Mouse (Mus musculus) liver, embryonic 16.5 days (tissue): ENCODE data around the gene Cntrob. TPM values are rescaled to one million over a fixed set of nuclear protein-coding genes. Genes with fewer than 3 reads are reported as not detected.

ENCODE experiments used
- ATAC-seq: fragments of 200-750 bp; cut with Nextera tagmentation; 2 replicates; pipeline ENCODE4 v1.8.0; 2017; ENCODE audit warnings: low read depth, mild to moderate bottlenecking, moderate number of reproducible peaks, moderate library complexity
- H3K27ac ChIP-seq: fragments of 300-500 bp; sonication (generic); 2 replicates; pipeline ENCODE4 v1.5.1; 2014; ENCODE audit warnings: mild to moderate bottlenecking, low read length
- H3K27me3 ChIP-seq: fragments of 300-500 bp; sonication (generic); 2 replicates; pipeline ENCODE4 v1.6.1; 2014; ENCODE audit warnings: low read depth, low read length, mixed read lengths; ENCODE audit not compliant: control insufficient read depth, insufficient read depth
- H3K36me3 ChIP-seq: fragments of 300-500 bp; sonication (generic); 2 replicates; pipeline ENCODE4 v1.6.1; 2014; ENCODE audit warnings: mild to moderate bottlenecking; ENCODE audit not compliant: control insufficient read depth, insufficient read depth
- H3K4me1 ChIP-seq: fragments of 300-500 bp; sonication (generic); 2 replicates; pipeline ENCODE4 v1.6.1; 2014; ENCODE audit warnings: low read depth, low read length, mixed read lengths; ENCODE audit not compliant: control insufficient read depth
- H3K4me2 ChIP-seq: fragments of 300-500 bp; sonication (generic); 2 replicates; pipeline ENCODE4 v1.6.1; 2014; ENCODE audit warnings: low read depth, low read length, mixed read lengths
- H3K4me3 ChIP-seq: fragments of 300-500 bp; sonication (generic); 2 replicates; pipeline ENCODE4 v1.5.1; 2014; ENCODE audit warnings: low read depth, mild to moderate bottlenecking, low read length
- H3K9ac ChIP-seq: fragments of 300-500 bp; sonication (generic); 2 replicates; pipeline ENCODE4 v1.6.1; 2014; ENCODE audit warnings: low read depth, low read length
- H3K9me3 ChIP-seq: fragments of 300-500 bp; sonication (generic); replicated peaks from 2 replicates; pipeline ENCODE4 v1.6.1; 2016; ENCODE audit warnings: low read length; ENCODE audit not compliant: control insufficient read depth
- whole genome bisulfite sequencing: fragments of 180-500 bp; shearing (Covaris S2); extraction: QIAGEN DNeasy Blood & Tissue Kit; methylation state at CpG from one replicate; pipeline ENCODE4 v1.1.7; 2014; ENCODE audit not compliant: insufficient replicate concordance; 5-methylcytosine and 5-hydroxymethylcytosine counted together
- polyA plus RNA-seq: library from polyadenylated mRNA; unstranded; fragments of >200 nt; fragmentation: Nextera tagmentation; extraction: Ambion mirVana; gene quantifications from 2 replicates; pipeline ENCODE4 v1.2.1, GENCODE M21; 2015

Cntrob gene
- polyA plus RNA-seq, 1 experiment from 2014 or later: 6.0 TPM

DNA sequence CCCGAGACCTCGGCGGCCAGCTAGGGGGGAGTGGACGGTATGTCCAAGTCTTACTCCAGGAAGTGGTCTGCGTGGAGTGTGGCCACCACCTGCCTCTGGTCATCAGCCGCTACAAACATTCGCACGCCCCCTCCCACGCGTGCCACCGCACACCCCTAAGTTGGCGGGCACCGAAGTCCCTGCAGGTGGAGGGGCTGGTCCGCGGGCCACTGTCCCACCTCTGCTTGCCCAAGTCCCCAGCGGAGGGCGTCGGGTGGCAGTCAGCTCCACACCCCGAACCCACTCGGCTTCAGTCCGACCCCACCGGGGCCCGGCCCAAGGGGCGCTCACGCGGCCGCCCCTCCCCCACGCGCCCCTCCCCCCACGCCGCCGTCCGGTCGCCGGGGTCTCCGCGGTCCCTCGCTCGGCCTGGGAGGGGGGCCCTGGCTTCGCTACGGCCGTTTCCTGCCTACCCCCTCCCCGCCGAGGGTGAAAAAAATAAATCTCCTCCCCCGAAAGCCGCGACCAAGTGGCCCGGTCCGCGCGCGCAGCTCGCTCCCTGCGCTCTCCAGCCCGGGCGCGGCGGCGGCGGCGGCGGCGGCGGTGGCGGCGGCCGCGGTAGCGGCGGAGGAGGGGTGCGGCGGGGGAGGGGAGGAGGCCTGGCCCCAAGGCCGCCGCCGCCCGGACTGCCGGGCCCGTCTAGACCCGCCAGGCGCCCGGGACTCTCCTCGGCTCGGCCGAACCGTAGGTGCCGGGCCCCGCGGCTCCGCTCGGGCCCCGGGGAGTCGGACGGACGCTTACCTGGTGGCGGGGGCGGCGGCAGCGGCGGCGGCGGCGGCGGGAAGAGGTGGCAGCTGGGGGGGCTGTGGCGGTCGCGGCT is 45.0 kb upstream of the Cntrob start:
- H3K27me3 ChIP-seq: peaks cover 50% of the 10 kb centered on the region
- peak overlapping the region; percentile 89 for H3K4me2 ChIP-seq
- peak overlapping the region; percentile 78 for H3K9ac ChIP-seq
- H3K36me3 ChIP-seq: no peaks in the 10 kb centered on the region
- peaks cover 61% of the 10 kb centered on the region for H3K4me1 ChIP-seq
- H3K9me3 ChIP-seq: no peaks in the 10 kb centered on the region
- peak overlapping the region; percentile 76 for H3K27ac ChIP-seq
- under 1% methylated on average over 59 of the region's 106 CpGs for WGBS
- peak overlapping the region; percentile 73 for H3K4me3 ChIP-seq
- ATAC-seq: peak; percentile 7; the same call in 1 of the 2 replicates

DNA sequence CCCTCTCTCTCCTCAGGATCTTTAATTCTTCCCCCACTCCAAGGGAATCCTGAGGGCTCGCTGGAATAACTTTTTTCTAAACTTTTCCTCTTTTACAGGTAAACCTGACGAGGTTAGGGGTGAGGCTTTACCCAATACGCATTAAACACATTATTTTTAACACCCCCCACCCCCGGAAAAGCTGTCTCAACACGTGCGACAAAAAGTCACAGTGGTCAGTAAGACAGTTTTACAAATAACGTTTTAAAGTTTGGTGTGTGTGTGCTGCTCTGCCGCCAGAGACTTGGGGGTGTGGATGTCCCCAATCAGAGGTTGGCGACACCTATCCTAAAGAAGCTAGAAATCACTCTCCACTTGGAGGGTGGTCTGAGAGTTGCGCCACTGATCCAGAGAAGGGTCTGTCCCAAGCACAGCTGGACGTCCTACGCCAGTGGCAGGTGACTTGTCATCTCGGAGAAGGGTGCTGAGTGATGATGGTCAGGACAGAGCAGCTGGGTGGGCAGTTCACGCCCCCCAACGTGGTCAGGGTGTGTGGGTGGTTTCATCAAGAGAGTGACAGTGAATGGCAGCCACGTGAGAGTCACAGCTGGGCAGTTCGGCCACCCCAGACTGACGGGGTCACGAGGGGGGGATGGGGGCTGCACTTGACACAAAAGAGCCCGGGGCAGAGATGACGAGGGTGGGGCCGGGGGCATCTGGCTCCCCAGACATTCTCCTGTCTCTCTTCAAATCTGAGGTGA is 44.2 kb upstream of the Cntrob start:
- Histone ChIP-seq H3K4me3 (peak overlapping the region; percentile 73), H3K4me2 (peak overlapping the region; percentile 89), H3K27ac (peak overlapping the region; percentile 76), H3K9me3 (no peaks in the 10 kb centered on the region), H3K36me3 (no peaks in the 10 kb centered on the region), H3K9ac (peak overlapping the region; percentile 78), H3K27me3 (peaks cover 50% of the 10 kb centered on the region), H3K4me1 (peaks cover 53% of the 10 kb centered on the region)
- ATAC-seq: peak; percentile 15; the same call in 1 of the 2 replicates
- WGBS: 2% methylated on average over 22 of the region's 22 CpGs

DNA sequence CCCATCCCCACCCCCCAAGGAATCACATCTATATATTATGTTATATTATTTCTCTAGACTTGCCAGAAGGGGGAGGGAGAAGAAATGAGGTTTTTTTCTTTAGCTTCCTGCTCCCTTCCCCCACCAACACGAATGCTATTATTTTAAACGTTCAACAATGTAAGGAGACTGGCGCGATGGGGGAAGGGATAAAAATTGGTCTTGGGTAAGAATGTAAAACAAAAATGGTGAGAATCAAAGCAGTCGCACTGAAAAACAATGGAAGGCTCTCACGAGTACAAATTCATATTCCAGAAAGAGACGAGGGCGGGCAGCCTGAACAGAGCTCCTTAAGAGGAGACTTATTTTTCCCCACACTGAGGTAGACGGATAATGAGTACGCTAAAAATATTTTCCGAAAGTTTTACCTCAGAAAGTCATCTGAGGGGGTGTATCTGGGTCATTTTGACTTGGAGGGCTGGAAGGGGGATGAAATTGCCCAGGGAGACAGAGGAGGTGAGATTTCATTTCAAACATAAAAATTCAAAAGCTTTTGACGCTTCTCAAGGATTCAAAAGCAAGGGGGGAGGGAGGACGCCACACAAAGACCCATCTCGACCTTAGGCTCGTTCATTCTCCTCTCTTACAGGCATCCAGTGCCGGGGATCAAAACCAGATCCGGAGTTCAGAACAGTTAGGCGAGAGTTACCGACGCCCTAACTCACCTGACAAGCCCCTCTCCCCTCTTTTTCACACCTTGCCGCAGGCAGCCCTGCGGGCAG is 43.5 kb upstream of the Cntrob start:
- Histone ChIP-seq H3K9me3 (no peaks in the 10 kb centered on the region), H3K27me3 (peaks cover 50% of the 10 kb centered on the region), H3K36me3 (no peaks in the 10 kb centered on the region), H3K4me2 (peak overlapping the region; percentile 89), H3K4me3 (peak overlapping the region; percentile 73), H3K27ac (peak overlapping the region; percentile 76), H3K9ac (peak overlapping the region; percentile 38), H3K4me1 (peaks cover 45% of the 10 kb centered on the region)
- no peak for ATAC-seq
- WGBS: 1% methylated on average over 22 of the region's 22 CpGs

DNA sequence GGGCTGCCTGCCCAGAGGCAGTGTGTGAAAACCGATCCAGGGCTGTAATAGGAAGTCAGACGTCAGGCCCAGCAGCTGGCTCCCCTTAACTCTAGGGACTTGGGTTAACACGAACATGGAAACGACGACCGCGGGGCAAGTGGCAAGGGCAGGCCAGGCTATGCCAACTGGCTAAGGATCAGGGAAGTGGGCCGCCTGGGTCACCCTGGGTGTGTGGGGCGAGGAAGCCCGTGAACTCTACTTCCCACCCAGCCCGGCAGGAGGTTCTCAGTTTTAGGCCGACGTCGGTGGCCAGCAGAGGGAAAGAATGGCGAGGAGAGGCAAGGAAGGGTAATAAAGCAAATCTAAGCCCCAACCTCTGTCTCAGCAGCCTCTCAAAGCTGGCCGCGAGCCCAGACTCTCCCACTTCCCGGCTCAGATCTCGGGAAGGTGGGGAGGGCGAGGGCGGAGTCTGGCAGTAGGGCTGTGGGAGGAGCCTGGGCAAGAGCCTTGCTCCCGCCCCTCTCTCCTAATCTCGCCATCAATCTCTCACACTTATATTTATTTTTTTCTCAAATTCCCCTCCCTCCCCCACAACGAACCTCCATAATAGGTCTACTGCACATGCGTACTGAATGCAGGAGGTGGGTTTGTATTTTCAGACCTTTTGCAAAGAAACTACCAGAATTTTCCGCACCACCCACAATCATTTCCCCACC is 42.7 kb upstream of the Cntrob start:
- H3K9ac ChIP-seq: peak overlapping the region; percentile 53
- under 1% methylated on average over 26 of the region's 26 CpGs for WGBS
- peak; percentile 67 for ATAC-seq
- no peaks in the 10 kb centered on the region for H3K9me3 ChIP-seq
- peak overlapping the region; percentile 58 for H3K27ac ChIP-seq
- H3K36me3 ChIP-seq: no peaks in the 10 kb centered on the region
- H3K27me3 ChIP-seq: peaks cover 45% of the 10 kb centered on the region
- peak overlapping the region; percentile 73 for H3K4me3 ChIP-seq
- peak overlapping the region; percentile 89 for H3K4me2 ChIP-seq
- peaks cover 38% of the 10 kb centered on the region for H3K4me1 ChIP-seq

DNA sequence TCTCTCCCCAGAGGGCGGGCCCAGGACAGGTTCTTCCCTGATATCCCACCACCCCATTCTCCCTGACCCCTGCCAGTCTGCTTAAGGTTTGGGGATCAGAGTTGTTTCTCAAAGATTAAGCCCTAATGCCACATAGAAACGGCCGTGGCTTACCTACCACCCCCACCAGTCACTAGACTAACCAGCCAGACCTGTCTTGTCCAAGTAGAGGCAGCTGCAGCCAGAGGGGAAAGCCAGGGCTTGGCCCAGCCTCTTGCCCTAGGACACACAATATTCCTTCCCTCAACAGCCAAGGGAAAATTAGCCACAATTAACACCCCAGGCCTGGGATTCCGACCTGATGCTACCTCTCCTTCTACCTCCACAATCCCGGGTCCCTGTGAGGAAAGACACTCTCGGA is 42.1 kb upstream of the Cntrob start:
- H3K4me2 ChIP-seq: peak overlapping the region; percentile 89
- H3K9me3 ChIP-seq: no peaks in the 10 kb centered on the region
- peak overlapping the region; percentile 53; the same call in 1 of the 2 replicates for H3K9ac ChIP-seq
- no peak for ATAC-seq
- H3K27me3 ChIP-seq: peaks cover 43% of the 10 kb centered on the region
- no peaks in the 10 kb centered on the region for H3K36me3 ChIP-seq
- H3K27ac ChIP-seq: peak overlapping the region; percentile 58
- H3K4me1 ChIP-seq: peaks cover 32% of the 10 kb centered on the region
- 44% methylated on average over 6 of the region's 6 CpGs for WGBS
- no peak overlapping the region; the same call in 1 of the 2 replicates for H3K4me3 ChIP-seq

DNA sequence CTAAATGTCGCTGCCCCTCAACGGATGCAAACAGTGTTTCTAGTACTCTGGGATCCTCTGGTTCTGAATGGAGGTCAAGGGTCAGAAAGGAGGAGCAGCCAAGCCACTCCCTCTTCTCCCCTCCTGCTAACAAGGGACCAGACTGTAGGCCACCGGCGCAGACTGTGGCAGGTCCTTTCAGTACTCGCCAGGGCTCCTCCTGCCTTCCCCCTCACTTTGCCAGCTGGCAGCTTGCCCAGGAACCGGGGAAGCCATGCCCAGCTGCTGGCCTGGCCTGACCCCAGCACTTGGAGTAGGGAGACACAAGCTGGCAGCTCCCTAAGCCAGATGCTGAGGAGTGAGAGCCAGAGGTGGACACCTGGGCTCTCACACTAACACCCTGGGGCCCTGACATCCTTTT is 41.3 kb upstream of the Cntrob start:
- Histone ChIP-seq H3K4me3 (peak overlapping the region; percentile 14), H3K27ac (peak overlapping the region; percentile 59), H3K9ac (no peak overlapping the region), H3K4me2 (peak overlapping the region; percentile 10; the same call in 1 of the 2 replicates), H3K4me1 (peaks cover 30% of the 10 kb centered on the region), H3K9me3 (no peaks in the 10 kb centered on the region), H3K27me3 (peaks cover 39% of the 10 kb centered on the region), H3K36me3 (no peaks in the 10 kb centered on the region)
- peak; percentile 63 for ATAC-seq
- 25% methylated on average over 6 of the region's 6 CpGs for WGBS

DNA sequence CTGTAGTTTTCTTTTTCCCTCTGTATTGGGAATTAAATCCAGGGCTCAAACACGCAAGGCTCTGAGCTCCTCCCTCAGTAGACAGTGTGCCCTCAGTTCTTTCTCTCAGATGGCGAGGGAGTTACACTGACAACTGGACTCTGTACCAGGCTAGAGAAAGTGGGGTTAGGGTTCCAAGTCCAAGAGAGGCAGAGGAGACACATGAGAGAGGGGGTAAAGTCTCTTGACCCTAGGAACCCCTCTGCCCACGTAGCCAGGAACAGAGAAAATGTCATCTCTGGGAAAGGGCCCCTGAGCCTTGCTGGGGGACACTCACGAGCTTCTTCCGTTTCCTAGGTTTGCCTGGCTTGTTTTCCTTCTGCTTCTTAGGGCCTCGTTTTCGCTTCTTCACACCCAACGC is 40.8 kb upstream of the Cntrob start:
- ATAC-seq: peak; percentile 55
- Histone ChIP-seq H3K27me3 (peaks cover 34% of the 10 kb centered on the region), H3K4me1 (peaks cover 30% of the 10 kb centered on the region), H3K4me3 (peak overlapping the region; percentile 14), H3K36me3 (no peaks in the 10 kb centered on the region), H3K9ac (no peak overlapping the region), H3K9me3 (no peaks in the 10 kb centered on the region), H3K27ac (peak overlapping the region; percentile 59), H3K4me2 (peak overlapping the region; percentile 10; the same call in 1 of the 2 replicates)
- WGBS: 49% methylated on average over 8 of the region's 8 CpGs

DNA sequence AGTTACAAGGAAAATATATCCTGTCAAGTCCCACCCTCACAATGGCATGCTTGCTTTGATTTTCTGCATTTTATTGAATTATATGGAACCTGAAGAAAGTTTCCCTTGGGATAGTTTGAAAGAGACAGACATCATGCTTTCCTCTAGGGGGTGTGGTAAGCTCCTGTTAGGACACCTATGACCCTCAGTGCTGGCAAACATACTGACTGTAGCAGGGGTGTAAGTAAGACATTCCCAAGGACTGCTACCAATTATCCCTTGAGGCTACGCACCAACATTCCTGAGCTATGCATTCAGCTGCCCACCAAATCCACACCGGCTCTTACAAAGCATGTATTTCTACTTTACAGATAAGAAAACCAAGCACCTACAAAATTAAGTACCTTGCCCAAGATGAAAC is 38.9 kb upstream of the Cntrob start:
- no peaks in the 10 kb centered on the region for H3K9me3 ChIP-seq
- no peak overlapping the region for H3K4me2 ChIP-seq
- WGBS: 88% methylated on average over 2 of the region's 2 CpGs
- H3K27me3 ChIP-seq: peaks cover 17% of the 10 kb centered on the region
- no peak overlapping the region for H3K9ac ChIP-seq
- H3K4me3 ChIP-seq: no peak overlapping the region
- peaks cover 21% of the 10 kb centered on the region for H3K4me1 ChIP-seq
- ATAC-seq: no peak
- no peak overlapping the region for H3K27ac ChIP-seq
- no peaks in the 10 kb centered on the region for H3K36me3 ChIP-seq
